Mouse (Mus musculus): ENCODE results near the gene Lamb3.

DNA sequence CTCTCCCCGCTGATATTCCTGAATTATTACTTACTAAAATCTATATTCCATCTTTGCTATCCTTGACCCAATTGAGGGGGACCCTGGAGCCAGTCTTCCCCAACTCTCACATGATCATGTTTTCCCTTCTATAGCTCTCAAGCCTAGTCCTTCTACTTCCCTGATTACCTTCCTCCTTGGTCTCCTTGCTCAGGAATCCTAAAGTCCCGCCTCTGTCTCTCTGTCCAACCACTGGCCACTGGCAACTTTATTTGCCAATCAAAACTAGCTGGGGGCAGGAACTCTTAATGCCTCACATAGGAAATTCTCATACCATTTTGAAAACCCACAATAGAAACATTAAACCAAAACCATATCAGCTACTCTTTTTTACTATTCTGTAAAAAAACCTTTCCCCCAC lies 73.8 kb downstream of the Lamb3 start:
- TF ChIP-seq CTCF (IDR thresholded peaks at IDR 0.05; ENCODE audit: low read depth): no peak
- no peak for TF ChIP-seq EP300 (IDR thresholded peaks at IDR 0.05; ENCODE audit: low read depth)

Measured in liver, postnatal 0 days (tissue).